Mouse (Mus musculus) limb, embryonic 12.5 days (tissue): ENCODE measurements around the gene Supt6. TPM values are rescaled to one million over a fixed set of nuclear protein-coding genes. Genes with fewer than 3 reads are reported as not detected.
A peak's percentile ranks its signal among the peaks of the same experiment; 100 is the strongest.

Source experiments
- ATAC-seq: fragments of 200-750 bp; cut with Nextera tagmentation; 2 replicates; pipeline ENCODE4 v1.8.0; 2017; ENCODE audit warnings: low read depth, moderate TSS enrichment; ENCODE audit not compliant: insufficient number of reproducible peaks, insufficient read depth, low FRiP score, low TSS enrichment
- H3K27ac ChIP-seq: fragments of 300-500 bp; sonication (generic); 2 replicates; pipeline ENCODE4 v1.5.1; 2016; ENCODE audit warnings: mild to moderate bottlenecking, moderate library complexity
- H3K27me3 ChIP-seq: fragments of 300-500 bp; sonication (generic); 2 replicates; pipeline ENCODE4 v1.6.1; 2016; ENCODE audit warnings: mild to moderate bottlenecking, moderate library complexity
- H3K36me3 ChIP-seq: fragments of 300-500 bp; sonication (generic); 2 replicates; pipeline ENCODE4 v1.6.1; 2016; ENCODE audit warnings: mild to moderate bottlenecking, moderate library complexity
- H3K4me1 ChIP-seq: fragments of 300-500 bp; sonication (generic); replicated peaks from 2 replicates; pipeline ENCODE4 v1.6.1; 2016
- H3K4me2 ChIP-seq: fragments of 300-500 bp; sonication (generic); 2 replicates; pipeline ENCODE4 v1.6.1; 2016; ENCODE audit warnings: mild to moderate bottlenecking, moderate library complexity
- H3K4me3 ChIP-seq: fragments of 300-500 bp; sonication (generic); replicated peaks from 2 replicates; pipeline ENCODE4 v1.5.1; 2016; ENCODE audit warnings: mild to moderate bottlenecking
- H3K9ac ChIP-seq: fragments of 300-500 bp; sonication (generic); replicated peaks from 2 replicates; pipeline ENCODE4 v1.6.1; 2016; ENCODE audit warnings: mild to moderate bottlenecking, moderate library complexity
- H3K9me3 ChIP-seq: fragments of 300-500 bp; sonication (generic); 2 replicates; pipeline ENCODE4 v1.6.1; 2016; ENCODE audit warnings: mild to moderate bottlenecking, moderate library complexity
- WGBS: fragments of 180-500 bp; shearing (Covaris S2); methylation state at CpG from one replicate; pipeline ENCODE4 v1.1.7; 2016; 5-methylcytosine and 5-hydroxymethylcytosine counted together
- polyA plus RNA-seq: library from polyadenylated mRNA; unstranded; fragments of >200 nt; fragmentation: Nextera tagmentation; extraction: Ambion mirVana; gene quantifications from 2 replicates; pipeline ENCODE4 v1.2.1, GENCODE M21; 2016

Supt6 gene
- polyA plus RNA-seq, 1 experiment from 2014 or later = 36.8 TPM

GRCm38 (mm10) chr11:78261380-78262352 lies 15.9 kb upstream of the Supt6 start, which contains the start of gene 2610507B11Rik:
TSS of gene 2610507B11Rik (plus strand) at chr11:78261752.
- H3K4me2 ChIP-seq = peak within 1 kb of the TSS; percentile 80
- peak; percentile 95 for ATAC-seq
- peaks cover 10% of the 10 kb centered on the region; the same call in 1 of the 2 replicates for H3K27me3 ChIP-seq
- peak within 1 kb of the TSS; percentile 85 for H3K27ac ChIP-seq
- peaks cover 34% of the 10 kb centered on the region for H3K36me3 ChIP-seq
- no peaks in the 10 kb centered on the region for H3K9me3 ChIP-seq
- peaks cover 9% of the 10 kb centered on the region for H3K4me1 ChIP-seq
- peak within 1 kb of the TSS; percentile 86 for H3K4me3 ChIP-seq
- peak within 1 kb of the TSS; percentile 79 for H3K9ac ChIP-seq
- under 1% methylated on average over 114 of the region's 115 CpGs for WGBS

GRCm38 (mm10) chr11:78260489-78261258 lies 14.9 kb upstream of the Supt6 start:
- Histone ChIP-seq H3K27ac (no peak overlapping the region), H3K4me3 (peak overlapping the region; percentile 86), H3K36me3 (peaks cover 28% of the 10 kb centered on the region), H3K4me1 (peaks cover 9% of the 10 kb centered on the region), H3K9me3 (no peaks in the 10 kb centered on the region), H3K4me2 (peak overlapping the region; percentile 80), H3K9ac (no peak overlapping the region), H3K27me3 (peaks cover 10% of the 10 kb centered on the region; the same call in 1 of the 2 replicates)
- no peak for ATAC-seq
- WGBS = 91% methylated on average over 2 of the region's 2 CpGs

GRCm38 (mm10) chr11:78256618-78257017 lies 10.8 kb upstream of the Supt6 start:
- peaks cover 10% of the 10 kb centered on the region; the same call in 1 of the 2 replicates for H3K27me3 ChIP-seq
- H3K9ac ChIP-seq = no peak overlapping the region
- H3K4me1 ChIP-seq = no peaks in the 10 kb centered on the region
- no peak overlapping the region for H3K4me3 ChIP-seq
- ATAC-seq = no peak
- H3K27ac ChIP-seq = no peak overlapping the region
- no peak overlapping the region for H3K4me2 ChIP-seq
- H3K9me3 ChIP-seq = no peaks in the 10 kb centered on the region
- WGBS = 92% methylated on average over 1 of the region's 1 CpGs
- H3K36me3 ChIP-seq = peaks cover 36% of the 10 kb centered on the region

GRCm38 (mm10) chr11:78247727-78248140 lies 1.9 kb upstream of the Supt6 start:
- Histone ChIP-seq H3K9ac (no peak overlapping the region), H3K27ac (no peak overlapping the region), H3K27me3 (no peaks in the 10 kb centered on the region), H3K4me1 (peaks cover 33% of the 10 kb centered on the region), H3K4me3 (0 out of 2 replicates have a peak overlapping the region, but pooled peaks have one; percentile 6), H3K36me3 (peaks cover 29% of the 10 kb centered on the region), H3K4me2 (peak overlapping the region; percentile 8), H3K9me3 (no peaks in the 10 kb centered on the region)
- WGBS = 65% methylated on average over 4 of the region's 4 CpGs
- ATAC-seq = no peak

GRCm38 (mm10) chr11:78247012-78247348 lies 1.2 kb upstream of the Supt6 start:
- Histone ChIP-seq H3K36me3 (peaks cover 22% of the 10 kb centered on the region), H3K27me3 (no peaks in the 10 kb centered on the region), H3K4me3 (peak overlapping the region; percentile 92; the same call in 1 of the 2 replicates), H3K9me3 (no peaks in the 10 kb centered on the region), H3K4me2 (peak overlapping the region; percentile 73), H3K27ac (no peak overlapping the region), H3K4me1 (peaks cover 33% of the 10 kb centered on the region), H3K9ac (no peak overlapping the region)
- WGBS = 56% methylated on average over 3 of the region's 3 CpGs
- ATAC-seq = no peak

GRCm38 (mm10) chr11:78246318-78247011 lies 678 bp upstream of the Supt6 start:
- H3K9me3 ChIP-seq = no peaks in the 10 kb centered on the region
- peak overlapping the region; percentile 90; the same call in 1 of the 2 replicates for H3K9ac ChIP-seq
- H3K4me1 ChIP-seq = peaks cover 33% of the 10 kb centered on the region
- no peak overlapping the region; the same call in 1 of the 2 replicates for H3K27ac ChIP-seq
- ATAC-seq = no peak
- peak overlapping the region; percentile 92 for H3K4me3 ChIP-seq
- no peaks in the 10 kb centered on the region for H3K27me3 ChIP-seq
- WGBS = 36% methylated on average over 7 of the region's 7 CpGs
- H3K4me2 ChIP-seq = peak overlapping the region; percentile 73
- peaks cover 17% of the 10 kb centered on the region for H3K36me3 ChIP-seq

GRCm38 (mm10) chr11:78245261-78245626 lies 543 bp downstream of the Supt6 start:
- ATAC-seq = peak; percentile 60
- H3K4me3 ChIP-seq = peak overlapping the region; percentile 92
- H3K27me3 ChIP-seq = no peaks in the 10 kb centered on the region
- peak overlapping the region; percentile 87 for H3K27ac ChIP-seq
- no peaks in the 10 kb centered on the region for H3K9me3 ChIP-seq
- WGBS = under 1% methylated on average over 19 of the region's 19 CpGs
- H3K9ac ChIP-seq = peak overlapping the region; percentile 90
- H3K36me3 ChIP-seq = peaks cover 11% of the 10 kb centered on the region
- peaks cover 33% of the 10 kb centered on the region for H3K4me1 ChIP-seq
- peak overlapping the region; percentile 73 for H3K4me2 ChIP-seq

- no peak overlapping the region for H3K4me3 ChIP-seq
- H3K36me3 ChIP-seq = peaks cover 40% of the 10 kb centered on the region
- no peak overlapping the region for H3K4me2 ChIP-seq
- H3K27me3 ChIP-seq = no peaks in the 10 kb centered on the region
- ATAC-seq = no peak
- H3K27ac ChIP-seq = no peak overlapping the region
- peaks cover 14% of the 10 kb centered on the region for H3K4me1 ChIP-seq
- H3K9ac ChIP-seq = no peak overlapping the region
- WGBS = 89% methylated on average over 9 of the region's 9 CpGs
- no peaks in the 10 kb centered on the region for H3K9me3 ChIP-seq
Observed at GRCm38 (mm10) chr11:78240193-78240857, 5.5 kb downstream of the Supt6 start.

- H3K9ac ChIP-seq = no peak overlapping the region
- no peaks in the 10 kb centered on the region for H3K9me3 ChIP-seq
- H3K27me3 ChIP-seq = no peaks in the 10 kb centered on the region
- no peak overlapping the region for H3K27ac ChIP-seq
- WGBS = 91% methylated on average over 6 of the region's 6 CpGs
- H3K4me1 ChIP-seq = no peaks in the 10 kb centered on the region
- H3K4me3 ChIP-seq = no peak overlapping the region
- H3K4me2 ChIP-seq = no peak overlapping the region
- ATAC-seq = no peak
- H3K36me3 ChIP-seq = peaks cover 95% of the 10 kb centered on the region
Observed at GRCm38 (mm10) chr11:78231518-78231917, 14.3 kb downstream of the Supt6 start.

- Histone ChIP-seq H3K4me2 (no peak overlapping the region), H3K4me1 (no peaks in the 10 kb centered on the region), H3K9ac (no peak overlapping the region), H3K9me3 (no peaks in the 10 kb centered on the region), H3K4me3 (no peak overlapping the region), H3K27ac (no peak overlapping the region), H3K36me3 (peaks cover 97% of the 10 kb centered on the region), H3K27me3 (no peaks in the 10 kb centered on the region)
- ATAC-seq = no peak
- 92% methylated on average over 4 of the region's 4 CpGs for WGBS
Observed at GRCm38 (mm10) chr11:78223586-78223985, 22.2 kb downstream of the Supt6 start.
